Mouse (Mus musculus) C2C12 (cell line): ENCODE measurements around the gene Klhl32.

ENCODE experiments used
- CEBPB ChIP-seq: IDR thresholded peaks from one replicate; pipeline ENCODE4 v1.6.1; 2011; ENCODE audit warnings: low read depth, mild to moderate bottlenecking, control low read depth, moderate library complexity
- CTCF ChIP-seq: IDR thresholded peaks from one replicate; pipeline ENCODE4 v1.5.1; 2011; ENCODE audit not compliant: control insufficient read depth, insufficient read depth, insufficient read length
- MYOG ChIP-seq: IDR thresholded peaks from one replicate; pipeline ENCODE4 v1.6.1; 2011; ENCODE audit not compliant: control insufficient read depth, insufficient read length; ENCODE audit errors: extremely low read depth

GRCm38 (mm10) chr4:24715559-24715958 is 135.4 kb downstream of the Klhl32 start:
- no peak for TF ChIP-seq CTCF
- TF ChIP-seq MYOG, result no peak
- no peak for TF ChIP-seq CEBPB
